Mouse (Mus musculus) heart, embryonic 15.5 days (tissue): ENCODE results near the gene Alpk1. TPM values are rescaled to one million over a fixed set of nuclear protein-coding genes. Genes with fewer than 3 reads are reported as not detected.

Experiments used
- ATAC-seq: fragments of 200-750 bp; cut with Nextera tagmentation; replicated peaks from 2 replicates; pipeline ENCODE4 v1.8.0; 2017; ENCODE audit warnings: low read depth, moderate TSS enrichment; ENCODE audit not compliant: insufficient number of reproducible peaks, insufficient read depth, low FRiP score
- H3K27ac ChIP-seq: fragments of 300-500 bp; sonication (generic); 2 replicates; pipeline ENCODE4 v1.5.1; 2015; ENCODE audit warnings: mild to moderate bottlenecking, inconsistent platforms
- H3K27me3 ChIP-seq: fragments of 300-500 bp; sonication (generic); 2 replicates; pipeline ENCODE4 v1.6.1; 2015; ENCODE audit warnings: inconsistent platforms
- H3K36me3 ChIP-seq: fragments of 300-500 bp; sonication (generic); 2 replicates; pipeline ENCODE4 v1.6.1; 2015; ENCODE audit warnings: mild to moderate bottlenecking, inconsistent platforms
- H3K4me1 ChIP-seq: fragments of 300-500 bp; sonication (generic); replicated peaks from 2 replicates; pipeline ENCODE4 v1.6.1; 2015; ENCODE audit warnings: inconsistent platforms
- H3K4me2 ChIP-seq: fragments of 300-500 bp; sonication (generic); 2 replicates; pipeline ENCODE4 v1.6.1; 2015; ENCODE audit warnings: inconsistent platforms, mild to moderate bottlenecking, moderate library complexity
- H3K4me3 ChIP-seq: fragments of 300-500 bp; sonication (generic); 2 replicates; pipeline ENCODE4 v1.5.1; 2015; ENCODE audit warnings: mild to moderate bottlenecking, inconsistent platforms
- H3K9ac ChIP-seq: fragments of 300-500 bp; sonication (generic); 2 replicates; pipeline ENCODE4 v1.6.1; 2015; ENCODE audit warnings: mild to moderate bottlenecking, inconsistent platforms
- H3K9me3 ChIP-seq: fragments of 300-500 bp; sonication (generic); replicated peaks from 2 replicates; pipeline ENCODE4 v1.6.1; 2016; ENCODE audit warnings: inconsistent platforms
- WGBS: fragments of 180-500 bp; shearing (Covaris S2); methylation state at CpG from one replicate; pipeline ENCODE4 v1.1.7; 2015; ENCODE audit warnings: mixed read lengths; 5-methylcytosine and 5-hydroxymethylcytosine counted together
- polyA plus RNA-seq: library from polyadenylated mRNA; unstranded; fragments of >200 nt; fragmentation: Nextera tagmentation; extraction: Ambion mirVana; gene quantifications from 2 replicates; pipeline ENCODE4 v1.2.1, GENCODE M21; 2015

Alpk1 gene
- polyA plus RNA-seq, 1 experiment from 2014 or later = 1.3 TPM

DNA sequence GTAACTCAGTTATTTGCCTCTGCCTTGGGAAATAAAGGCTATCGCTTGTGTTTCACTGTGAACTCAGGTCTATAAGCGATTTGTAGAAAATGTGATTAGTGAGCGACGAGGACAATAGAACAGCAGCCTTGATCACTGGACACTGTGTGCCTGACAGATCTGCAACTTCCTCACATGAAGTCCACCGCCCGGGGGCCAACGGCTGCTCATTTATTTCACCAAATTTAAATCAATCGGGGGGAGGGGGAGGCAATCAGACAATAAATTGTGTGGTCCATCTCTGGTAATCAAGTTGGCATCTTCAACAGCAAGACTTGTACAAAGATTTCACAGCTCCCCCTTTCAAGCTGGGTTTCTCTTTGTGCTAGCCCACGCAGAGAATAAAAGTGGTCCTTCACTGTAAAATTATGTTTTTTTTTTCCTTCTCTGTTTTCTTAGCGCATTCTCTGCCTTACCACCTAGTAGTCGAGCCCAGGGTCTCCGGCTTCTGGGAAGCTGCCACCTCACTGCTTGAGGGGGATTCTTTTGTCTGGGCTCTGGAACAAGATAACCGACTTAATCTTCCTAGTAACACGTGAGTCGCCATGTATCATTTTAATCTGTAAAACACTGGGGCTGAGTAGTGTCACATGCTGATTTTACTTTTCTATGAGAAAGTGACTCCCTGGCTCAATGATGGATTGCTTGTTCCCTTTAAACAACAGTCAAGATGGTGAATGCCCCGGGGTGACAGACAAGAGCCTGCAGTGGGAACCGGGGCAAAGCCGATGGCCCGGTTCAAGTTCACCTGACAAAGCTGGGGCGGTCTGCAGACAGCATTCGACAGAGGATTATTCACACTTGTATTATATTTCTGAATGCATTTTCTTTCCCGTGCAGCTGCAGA lies 118.4 kb downstream of the Alpk1 start:
- Histone ChIP-seq H3K27me3 (peaks cover 3% of the 10 kb centered on the region; the same call in 1 of the 2 replicates), H3K9me3 (no peaks in the 10 kb centered on the region), H3K9ac (no peak overlapping the region), H3K4me3 (no peak overlapping the region), H3K4me2 (no peak overlapping the region), H3K27ac (no peak overlapping the region), H3K4me1 (no peaks in the 10 kb centered on the region), H3K36me3 (no peaks in the 10 kb centered on the region)
- 67% methylated on average over 22 of the region's 22 CpGs for WGBS
- no peak for ATAC-seq

DNA sequence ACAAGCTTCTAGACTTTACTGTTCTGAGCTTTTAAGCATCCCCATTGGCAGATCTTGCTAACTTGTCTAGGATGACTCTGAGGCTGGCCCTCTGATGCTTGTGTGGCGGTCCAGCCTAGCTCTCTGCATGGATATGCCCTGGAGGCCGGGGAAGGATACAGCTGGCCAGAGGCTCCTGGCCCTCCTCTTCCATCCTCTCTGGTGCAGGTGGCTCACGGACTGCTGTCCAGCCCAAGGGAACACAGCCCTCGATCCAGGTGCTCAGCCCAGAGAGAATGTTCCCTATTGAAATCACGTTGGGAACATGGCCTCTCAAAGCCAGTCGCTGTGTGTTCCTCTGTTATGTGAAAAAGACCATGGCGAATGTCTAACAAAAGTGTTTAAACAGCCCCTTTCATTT lies 119.6 kb downstream of the Alpk1 start:
- ATAC-seq = no peak
- no peak overlapping the region for H3K27ac ChIP-seq
- peaks cover 3% of the 10 kb centered on the region; the same call in 1 of the 2 replicates for H3K27me3 ChIP-seq
- WGBS = 83% methylated on average over 7 of the region's 7 CpGs
- no peaks in the 10 kb centered on the region for H3K9me3 ChIP-seq
- H3K36me3 ChIP-seq = no peaks in the 10 kb centered on the region
- no peak overlapping the region for H3K9ac ChIP-seq
- H3K4me2 ChIP-seq = no peak overlapping the region
- H3K4me3 ChIP-seq = no peak overlapping the region
- no peaks in the 10 kb centered on the region for H3K4me1 ChIP-seq

DNA sequence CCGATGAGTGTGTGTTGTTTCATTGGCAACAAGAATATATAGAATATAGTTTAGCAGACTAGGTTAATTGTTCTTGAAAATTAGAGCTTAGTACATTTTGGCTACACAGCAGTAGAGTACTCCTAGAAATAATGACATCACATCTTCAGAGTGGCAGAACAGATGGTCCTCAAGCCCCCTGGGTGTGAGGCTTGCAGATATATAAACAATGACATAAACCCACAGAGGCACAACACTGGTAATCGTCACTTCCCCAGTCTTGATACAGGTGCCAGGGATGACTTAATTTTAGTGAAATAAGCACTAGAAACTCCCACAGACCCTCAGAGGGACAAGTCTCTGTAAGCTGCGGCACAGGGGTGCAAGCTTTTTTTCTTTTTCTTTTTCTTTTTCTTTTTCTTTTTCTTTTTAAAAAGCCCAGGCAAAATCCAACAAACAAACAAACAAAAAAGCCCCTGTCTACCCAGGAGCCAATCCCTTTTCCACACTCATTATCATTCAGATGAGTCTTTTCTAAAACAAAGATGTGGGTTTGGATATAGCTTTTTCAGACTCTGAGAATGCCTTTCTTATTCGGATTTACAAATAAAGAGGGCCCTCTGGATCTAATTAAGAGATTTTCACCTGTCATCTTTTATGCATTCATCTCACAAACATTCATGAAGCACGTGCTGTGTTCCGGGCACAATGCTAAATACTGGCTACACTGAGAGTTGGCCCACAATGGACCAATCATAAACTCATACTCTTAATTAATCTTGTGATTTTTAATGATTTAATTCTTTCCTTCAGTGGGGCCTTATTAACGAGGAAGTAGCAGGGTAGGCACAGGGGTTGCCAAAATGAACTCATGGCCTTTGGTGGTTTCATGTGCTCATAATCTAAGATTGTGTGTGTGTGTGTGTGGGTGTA lies 128.3 kb downstream of the Alpk1 start:
- H3K9me3 ChIP-seq = no peaks in the 10 kb centered on the region
- ATAC-seq = no peak
- no peak overlapping the region for H3K27ac ChIP-seq
- peaks cover under 1% of the 10 kb centered on the region for H3K27me3 ChIP-seq
- H3K4me3 ChIP-seq = no peak overlapping the region
- WGBS = 56% methylated on average over 7 of the region's 7 CpGs
- H3K4me2 ChIP-seq = no peak overlapping the region
- no peak overlapping the region for H3K9ac ChIP-seq
- no peaks in the 10 kb centered on the region for H3K36me3 ChIP-seq
- H3K4me1 ChIP-seq = no peaks in the 10 kb centered on the region

DNA sequence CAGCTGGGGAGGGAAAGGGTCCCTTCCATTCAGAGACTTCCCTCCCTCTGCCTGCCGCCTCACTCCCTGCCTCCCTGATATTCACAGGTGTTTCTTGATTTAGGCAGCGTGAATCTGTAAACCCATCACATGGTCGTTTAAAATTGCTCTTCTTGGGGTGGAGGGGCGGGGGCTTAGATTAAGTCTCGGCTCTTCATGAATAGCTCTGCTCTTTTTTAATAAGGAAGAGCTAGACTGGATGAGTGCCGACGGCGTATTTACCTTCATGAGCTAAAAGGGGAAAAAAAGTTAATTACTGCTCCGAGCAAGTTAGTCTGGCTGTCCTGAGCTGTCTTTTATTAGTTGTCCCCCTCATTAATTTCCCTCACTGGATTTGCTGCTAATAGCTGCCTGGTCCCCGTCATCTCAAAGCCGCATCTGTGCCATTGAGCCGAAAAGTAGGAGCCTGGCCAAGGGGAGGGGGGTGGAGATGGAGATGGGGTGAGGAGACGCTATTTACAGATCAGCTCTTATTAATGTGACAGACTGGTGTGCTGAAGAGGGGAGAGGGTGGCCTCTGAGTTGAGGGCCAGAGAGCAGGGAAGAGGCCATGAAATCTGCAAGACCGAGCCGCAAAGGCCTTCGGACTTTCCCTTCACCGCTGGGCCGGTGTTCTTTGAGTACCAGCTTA lies 134.0 kb downstream of the Alpk1 start:
- Histone ChIP-seq H3K9me3 (no peaks in the 10 kb centered on the region), H3K36me3 (no peaks in the 10 kb centered on the region), H3K27ac (no peak overlapping the region), H3K9ac (no peak overlapping the region), H3K4me1 (peaks cover 1% of the 10 kb centered on the region; the same call in 1 of the 2 replicates), H3K4me2 (no peak overlapping the region), H3K27me3 (peaks cover 54% of the 10 kb centered on the region), H3K4me3 (no peak overlapping the region)
- 58% methylated on average over 18 of the region's 18 CpGs for WGBS
- ATAC-seq = no peak

DNA sequence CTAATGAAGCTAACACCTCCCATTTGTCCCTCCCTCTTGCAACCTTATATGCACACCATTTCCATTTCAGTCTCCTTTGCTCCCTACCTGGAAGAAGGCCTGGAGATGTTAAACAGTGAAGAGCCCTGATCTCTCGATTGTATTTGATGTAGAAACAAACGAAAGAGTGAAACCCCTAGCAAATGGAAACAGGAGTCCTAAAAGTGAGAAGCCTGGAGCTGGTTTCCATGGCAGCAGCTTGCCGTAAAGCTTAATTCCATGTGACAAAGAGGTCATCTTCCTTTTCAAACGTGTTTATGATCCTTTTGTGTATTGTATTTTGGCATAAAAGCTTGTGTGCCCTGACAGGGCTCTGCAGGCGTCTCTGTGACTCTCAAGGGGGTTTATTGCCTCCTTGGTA lies 138.1 kb downstream of the Alpk1 start:
- no peak for ATAC-seq
- no peak overlapping the region for H3K27ac ChIP-seq
- H3K9ac ChIP-seq = no peak overlapping the region
- H3K9me3 ChIP-seq = no peaks in the 10 kb centered on the region
- peaks cover 14% of the 10 kb centered on the region for H3K4me1 ChIP-seq
- no peak overlapping the region for H3K4me3 ChIP-seq
- WGBS = 12% methylated on average over 5 of the region's 5 CpGs
- no peaks in the 10 kb centered on the region for H3K36me3 ChIP-seq
- H3K27me3 ChIP-seq = peaks cover 94% of the 10 kb centered on the region
- H3K4me2 ChIP-seq = no peak overlapping the region

DNA sequence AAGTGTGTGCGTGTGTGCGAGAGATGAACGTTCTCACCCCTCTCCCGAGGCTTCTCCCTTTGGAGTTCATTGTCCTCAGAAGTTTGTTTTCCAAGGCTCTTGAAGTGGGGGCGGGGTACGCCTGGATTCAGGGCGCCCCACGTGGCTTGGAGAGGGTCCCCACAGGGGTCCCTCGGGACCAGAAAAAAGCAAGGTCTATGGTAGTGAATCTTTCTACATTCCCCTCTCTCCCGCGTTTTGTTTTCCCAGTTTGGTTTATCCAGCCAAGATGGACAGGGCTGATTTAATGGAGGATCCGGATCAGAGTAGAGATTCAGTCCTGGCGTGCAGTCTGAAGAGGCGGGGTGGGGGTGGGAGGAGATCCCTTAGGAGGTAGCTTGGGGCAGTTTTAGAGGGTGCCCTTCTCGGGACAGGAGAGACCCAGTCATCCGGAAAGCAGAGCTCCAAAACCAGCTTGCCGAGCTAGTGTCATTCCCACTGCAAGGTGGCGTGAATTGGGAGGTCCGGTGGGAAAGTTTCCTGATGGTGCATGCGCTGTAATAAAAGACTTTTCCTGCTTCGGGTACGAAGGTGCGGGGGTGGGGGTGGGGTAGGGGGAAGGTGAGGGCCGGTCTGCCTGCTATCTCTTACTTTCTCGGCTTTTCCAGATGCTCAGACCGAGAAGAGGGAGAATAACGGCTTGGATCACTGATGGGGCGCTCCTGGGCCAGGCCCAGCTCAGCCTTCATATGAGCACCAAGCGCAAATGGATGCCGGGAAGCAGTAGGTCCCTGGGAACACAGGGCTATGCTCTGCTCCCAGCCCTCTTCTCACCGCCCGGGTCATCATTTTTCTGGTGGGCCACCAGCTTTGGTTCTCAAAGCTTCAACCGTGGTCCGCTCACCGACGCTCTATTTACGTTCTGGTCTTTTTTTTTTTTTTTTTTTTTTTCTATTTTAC lies 139.3 kb downstream of the Alpk1 start:
- peaks cover 14% of the 10 kb centered on the region for H3K4me1 ChIP-seq
- no peak overlapping the region for H3K27ac ChIP-seq
- WGBS = 6% methylated on average over 37 of the region's 37 CpGs
- no peak for ATAC-seq
- peak overlapping the region; percentile 48 for H3K4me2 ChIP-seq
- no peaks in the 10 kb centered on the region for H3K9me3 ChIP-seq
- peak overlapping the region; percentile 17; the same call in 1 of the 2 replicates for H3K4me3 ChIP-seq
- H3K36me3 ChIP-seq = no peaks in the 10 kb centered on the region
- no peak overlapping the region for H3K9ac ChIP-seq
- H3K27me3 ChIP-seq = peaks cover 95% of the 10 kb centered on the region

DNA sequence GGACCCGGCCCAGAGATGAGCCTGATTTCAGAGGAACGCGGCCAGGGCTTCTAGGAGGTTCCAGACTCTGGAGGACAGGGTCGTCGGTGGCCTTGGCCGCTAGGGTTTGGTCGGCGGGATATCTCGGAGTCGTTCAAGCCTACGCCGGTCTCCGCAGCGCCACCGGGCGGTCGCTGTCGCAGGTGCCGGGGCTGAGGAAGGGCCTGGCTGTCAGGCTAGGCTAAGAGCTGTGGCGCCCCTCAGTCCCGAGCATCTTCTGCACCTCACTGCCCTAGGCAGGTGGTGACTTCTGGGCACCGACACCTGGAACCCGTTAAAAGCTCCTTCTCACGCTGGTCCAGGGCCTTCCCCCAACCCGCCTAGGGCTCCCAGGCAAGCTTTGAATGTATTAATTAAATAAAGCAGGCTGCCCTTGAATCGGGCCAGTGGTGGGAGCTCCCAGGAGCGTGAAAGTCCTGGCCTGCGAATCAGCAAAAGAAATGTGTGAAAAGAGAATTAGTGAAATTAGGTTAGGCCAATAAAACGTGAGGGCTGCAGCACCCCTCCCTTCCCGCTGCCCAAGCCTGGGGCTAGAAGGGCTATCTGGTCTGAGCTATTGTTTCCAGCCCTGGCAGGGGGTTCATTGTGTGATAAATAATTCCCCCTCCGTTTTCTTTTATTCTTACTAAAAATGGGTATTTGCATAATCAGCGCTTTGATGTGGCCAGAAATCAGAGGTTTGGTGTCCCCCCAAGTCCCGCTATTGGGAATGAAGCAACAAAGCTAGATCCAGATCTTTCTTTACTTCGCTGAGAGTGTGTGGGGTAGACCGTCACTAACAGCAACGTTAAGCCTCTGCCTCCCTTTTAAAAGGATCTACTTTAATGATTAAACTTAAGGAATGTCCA lies 140.2 kb downstream of the Alpk1 start:
- H3K9ac ChIP-seq = no peak overlapping the region
- peaks cover 93% of the 10 kb centered on the region for H3K27me3 ChIP-seq
- H3K27ac ChIP-seq = no peak overlapping the region
- no peaks in the 10 kb centered on the region for H3K9me3 ChIP-seq
- WGBS = 3% methylated on average over 36 of the region's 36 CpGs
- H3K4me1 ChIP-seq = peaks cover 14% of the 10 kb centered on the region
- no peaks in the 10 kb centered on the region for H3K36me3 ChIP-seq
- H3K4me3 ChIP-seq = no peak overlapping the region
- ATAC-seq = no peak
- H3K4me2 ChIP-seq = peak overlapping the region; percentile 48

DNA sequence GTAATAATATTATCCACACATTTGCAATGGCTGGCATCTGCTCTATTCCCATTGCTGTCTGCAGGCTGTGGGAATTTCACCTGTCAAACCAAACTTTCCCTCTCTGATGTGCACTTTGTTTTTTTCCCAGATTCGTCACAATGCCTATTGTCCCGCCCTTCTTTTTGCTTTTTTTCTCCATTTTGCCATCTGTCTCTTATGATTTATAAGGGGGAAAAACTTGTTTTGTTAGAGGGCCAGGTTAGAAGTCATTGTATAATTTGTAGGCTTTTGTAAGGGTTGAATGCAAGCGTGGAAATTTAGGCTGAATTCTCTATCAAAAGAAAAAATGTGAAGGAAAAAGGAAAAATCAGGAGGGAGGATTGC lies 145.4 kb downstream of the Alpk1 start:
- no peak for ATAC-seq
- Histone ChIP-seq H3K9me3 (no peaks in the 10 kb centered on the region), H3K4me3 (no peak overlapping the region), H3K27me3 (peaks cover 95% of the 10 kb centered on the region), H3K36me3 (no peaks in the 10 kb centered on the region), H3K27ac (no peak overlapping the region), H3K4me2 (no peak overlapping the region), H3K4me1 (peaks cover 27% of the 10 kb centered on the region), H3K9ac (no peak overlapping the region)
- WGBS = 6% methylated on average over 3 of the region's 3 CpGs

DNA sequence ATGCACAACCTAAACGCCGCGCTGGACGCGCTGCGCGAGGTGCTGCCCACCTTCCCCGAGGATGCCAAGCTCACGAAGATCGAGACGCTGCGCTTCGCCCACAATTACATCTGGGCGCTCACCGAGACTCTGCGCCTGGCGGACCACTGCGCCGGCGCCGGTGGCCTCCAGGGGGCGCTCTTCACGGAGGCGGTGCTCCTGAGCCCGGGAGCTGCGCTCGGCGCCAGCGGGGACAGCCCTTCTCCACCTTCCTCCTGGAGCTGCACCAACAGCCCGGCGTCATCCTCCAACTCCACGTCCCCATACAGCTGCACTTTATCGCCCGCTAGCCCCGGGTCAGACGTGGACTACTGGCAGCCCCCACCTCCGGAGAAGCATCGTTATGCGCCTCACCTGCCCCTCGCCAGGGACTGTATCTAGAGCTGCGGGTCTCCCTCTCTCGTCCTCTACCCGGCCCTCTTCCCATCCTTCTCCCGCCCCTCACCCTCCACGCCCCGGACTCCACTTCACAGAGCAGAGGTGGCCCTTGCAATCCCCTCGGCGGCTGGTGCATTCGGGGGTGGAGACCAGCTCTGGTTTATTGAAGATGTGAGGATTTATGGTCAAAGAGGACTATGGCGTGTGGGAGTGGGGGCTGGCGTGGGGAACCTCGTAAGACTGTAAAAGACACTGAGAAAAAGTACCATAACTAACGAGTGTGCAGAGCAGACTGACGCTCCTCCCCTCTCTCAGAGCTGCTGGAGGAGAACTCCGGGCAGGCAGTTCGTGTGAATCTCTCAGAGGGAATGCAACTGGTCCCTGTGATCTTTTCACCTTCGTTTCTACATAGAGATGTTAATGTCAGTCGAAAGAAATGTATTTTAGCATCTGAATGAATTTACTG lies 146.0 kb downstream of the Alpk1 start:
- H3K9ac ChIP-seq = no peak overlapping the region
- no peaks in the 10 kb centered on the region for H3K9me3 ChIP-seq
- peaks cover 27% of the 10 kb centered on the region for H3K4me1 ChIP-seq
- no peak overlapping the region for H3K27ac ChIP-seq
- H3K27me3 ChIP-seq = peaks cover 95% of the 10 kb centered on the region
- peak; percentile 78 for ATAC-seq
- no peaks in the 10 kb centered on the region for H3K36me3 ChIP-seq
- H3K4me2 ChIP-seq = peak overlapping the region; percentile 94
- H3K4me3 ChIP-seq = peak overlapping the region; percentile 55
- WGBS = under 1% methylated on average over 58 of the region's 58 CpGs
